Mouse (Mus musculus) intestine, embryonic 16.5 days (tissue): ENCODE measurements around the gene Prlr. TPM values are rescaled to one million over a fixed set of nuclear protein-coding genes. Genes with fewer than 3 reads are reported as not detected.

Source experiments
- ATAC-seq: fragments of 200-750 bp; cut with Nextera tagmentation; 2 replicates; pipeline ENCODE4 v1.8.0; 2017; ENCODE audit warnings: moderate TSS enrichment, moderate library complexity
- H3K27ac ChIP-seq: fragments of 300-500 bp; sonication (generic); 2 replicates; pipeline ENCODE4 v1.5.1; 2014; ENCODE audit warnings: mild to moderate bottlenecking, low read length
- H3K27me3 ChIP-seq: fragments of 300-500 bp; sonication (generic); replicated peaks from 2 replicates; pipeline ENCODE4 v1.6.1; 2014; ENCODE audit warnings: low read length, control low read depth, mixed read lengths; ENCODE audit not compliant: control insufficient read depth, insufficient read depth
- H3K36me3 ChIP-seq: fragments of 300-500 bp; sonication (generic); 2 replicates; pipeline ENCODE4 v1.6.1; 2014; ENCODE audit warnings: low read length, control low read depth; ENCODE audit not compliant: control insufficient read depth, insufficient read depth
- H3K4me1 ChIP-seq: fragments of 300-500 bp; sonication (generic); 2 replicates; pipeline ENCODE4 v1.6.1; 2014; ENCODE audit warnings: low read length, control low read depth, mixed read lengths; ENCODE audit not compliant: control insufficient read depth, insufficient read depth
- H3K4me2 ChIP-seq: fragments of 300-500 bp; sonication (generic); 2 replicates; pipeline ENCODE4 v1.6.1; 2014; ENCODE audit warnings: low read depth, low read length, control low read depth
- H3K4me3 ChIP-seq: fragments of 300-500 bp; sonication (generic); 2 replicates; pipeline ENCODE4 v1.5.1; 2014; ENCODE audit warnings: mild to moderate bottlenecking, low read length
- H3K9ac ChIP-seq: fragments of 300-500 bp; sonication (generic); 2 replicates; pipeline ENCODE4 v1.6.1; 2014; ENCODE audit warnings: low read depth, low read length
- H3K9me3 ChIP-seq: fragments of 300-500 bp; sonication (generic); 2 replicates; pipeline ENCODE4 v1.6.1; 2016; ENCODE audit warnings: low read length, control low read depth; ENCODE audit not compliant: control insufficient read depth
- WGBS: fragments of 180-500 bp; shearing (Covaris S2); extraction: QIAGEN DNeasy Blood & Tissue Kit; methylation state at CpG from one replicate; pipeline ENCODE4 v1.1.7; 2014; 5-methylcytosine and 5-hydroxymethylcytosine counted together
- polyA plus RNA-seq: library from polyadenylated mRNA; unstranded; fragments of >200 nt; fragmentation: Nextera tagmentation; extraction: Ambion mirVana; gene quantifications from 2 replicates; pipeline ENCODE4 v1.2.1, GENCODE M21; 2015

Prlr gene
- polyA plus RNA-seq, 1 experiment from 2014 or later: 45.7 TPM

DNA sequence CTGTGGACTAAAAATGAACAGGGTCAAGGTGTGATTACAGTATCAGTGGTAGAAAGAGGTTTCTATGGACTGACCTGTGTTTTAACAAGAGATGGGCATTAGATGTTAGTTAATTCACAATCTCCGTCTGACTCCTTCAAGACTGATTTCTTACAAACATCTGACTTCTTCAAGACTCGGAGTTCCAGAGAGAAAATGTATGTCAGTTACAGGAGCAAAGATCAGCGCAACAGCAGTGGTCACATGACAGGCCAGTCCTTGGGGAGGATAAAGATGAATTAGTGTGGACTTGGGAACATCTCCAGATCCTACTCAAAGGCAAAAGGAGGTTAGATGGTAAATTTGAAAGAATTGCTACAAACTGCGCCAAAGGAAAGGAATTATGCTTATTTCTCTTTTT lies 39.2 kb downstream of the Prlr start:
- H3K9ac ChIP-seq: no peak overlapping the region
- peak; percentile 80 for ATAC-seq
- H3K4me1 ChIP-seq: peaks cover 10% of the 10 kb centered on the region
- H3K4me2 ChIP-seq: 0 out of 2 replicates have a peak overlapping the region, but pooled peaks have one; percentile 20
- H3K27me3 ChIP-seq: no peaks in the 10 kb centered on the region
- no peaks in the 10 kb centered on the region for H3K9me3 ChIP-seq
- no peaks in the 10 kb centered on the region for H3K36me3 ChIP-seq
- H3K27ac ChIP-seq: peak overlapping the region; percentile 82
- 60% methylated on average over 4 of the region's 4 CpGs for WGBS
- peak overlapping the region; percentile 43 for H3K4me3 ChIP-seq

DNA sequence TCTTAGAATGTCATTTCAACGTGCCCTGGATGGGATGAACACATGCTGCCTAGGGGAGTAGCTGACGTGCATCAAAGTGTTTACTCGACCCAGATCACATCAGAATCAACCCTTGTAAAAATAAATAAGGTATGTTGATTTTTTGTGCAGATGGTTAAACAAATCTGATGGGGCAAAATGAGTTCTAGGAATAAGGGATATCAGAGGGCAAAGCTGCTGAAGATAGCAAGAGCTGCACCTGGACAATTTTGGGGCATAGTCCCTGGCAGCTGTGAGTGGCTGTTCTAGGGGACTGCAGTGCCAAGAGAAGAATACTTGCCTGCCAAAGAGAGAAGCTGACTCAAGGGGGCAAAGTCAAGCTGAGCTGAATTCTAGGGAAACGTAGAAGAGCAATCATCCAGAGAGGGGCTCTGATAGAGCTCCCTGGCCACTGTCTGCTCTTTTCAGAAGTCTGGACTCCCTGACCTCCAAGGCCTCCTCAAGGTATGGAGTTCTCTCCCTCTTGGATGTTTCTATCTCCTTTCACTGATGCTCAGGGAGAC lies 46.6 kb downstream of the Prlr start:
- Histone ChIP-seq H3K9ac (no peak overlapping the region), H3K4me2 (no peak overlapping the region), H3K4me1 (0 out of 2 replicates have a peak, but pooled peaks cover 7% of the 10 kb centered on the region), H3K4me3 (no peak overlapping the region), H3K27me3 (no peaks in the 10 kb centered on the region), H3K27ac (no peak overlapping the region), H3K36me3 (no peaks in the 10 kb centered on the region), H3K9me3 (no peaks in the 10 kb centered on the region)
- no peak for ATAC-seq
- 75% methylated on average over 4 of the region's 4 CpGs for WGBS

DNA sequence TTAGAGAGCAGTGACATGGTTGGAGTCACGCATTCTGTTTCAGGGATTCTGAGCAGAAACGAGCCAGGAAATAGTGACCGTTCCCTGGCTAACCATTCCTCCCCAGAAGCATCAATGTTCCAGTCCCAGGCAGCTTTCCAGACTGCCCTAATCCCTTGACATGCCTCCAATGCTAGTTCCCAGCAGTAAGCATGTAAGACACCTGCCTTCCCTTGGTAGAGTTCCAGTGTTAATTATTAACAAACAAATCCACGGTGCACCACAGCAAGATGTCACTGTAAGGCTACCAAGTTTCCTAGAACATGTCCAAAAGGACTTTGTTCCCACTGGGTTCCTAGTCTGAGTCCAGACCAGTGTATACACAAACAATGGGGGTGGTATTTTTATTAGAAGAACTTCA lies 48.7 kb downstream of the Prlr start:
- peak; percentile 97 for ATAC-seq
- no peaks in the 10 kb centered on the region for H3K9me3 ChIP-seq
- 0 out of 2 replicates have a peak, but pooled peaks cover 7% of the 10 kb centered on the region for H3K4me1 ChIP-seq
- H3K27ac ChIP-seq: no peak overlapping the region
- no peaks in the 10 kb centered on the region for H3K27me3 ChIP-seq
- no peak overlapping the region for H3K4me2 ChIP-seq
- WGBS: 71% methylated on average over 4 of the region's 4 CpGs
- no peak overlapping the region for H3K4me3 ChIP-seq
- no peak overlapping the region for H3K9ac ChIP-seq
- no peaks in the 10 kb centered on the region for H3K36me3 ChIP-seq

DNA sequence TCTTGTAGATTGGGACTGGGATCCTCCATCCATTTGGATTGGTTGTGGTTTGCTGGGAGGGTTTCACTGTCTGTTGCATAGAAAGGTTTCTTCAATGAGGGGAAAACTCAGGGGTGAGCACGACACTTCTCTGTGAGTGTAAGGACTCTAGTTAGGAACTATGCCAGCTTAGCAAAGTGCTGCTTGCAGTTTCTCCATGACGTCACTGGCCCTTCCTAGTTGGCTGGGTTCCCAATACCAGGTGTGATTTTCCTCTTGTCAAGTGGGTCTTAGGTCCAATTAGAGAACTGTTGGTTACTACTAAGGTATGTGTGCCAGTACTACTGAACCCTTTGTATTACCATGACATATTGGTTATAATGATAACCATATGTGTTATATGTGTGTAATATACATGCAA lies 51.6 kb downstream of the Prlr start:
- H3K36me3 ChIP-seq: no peaks in the 10 kb centered on the region
- H3K9ac ChIP-seq: no peak overlapping the region
- H3K4me2 ChIP-seq: no peak overlapping the region
- no peak for ATAC-seq
- WGBS: 89% methylated on average over 2 of the region's 2 CpGs
- H3K27ac ChIP-seq: no peak overlapping the region
- H3K27me3 ChIP-seq: no peaks in the 10 kb centered on the region
- 0 out of 2 replicates have a peak, but pooled peaks cover 7% of the 10 kb centered on the region for H3K4me1 ChIP-seq
- no peaks in the 10 kb centered on the region for H3K9me3 ChIP-seq
- no peak overlapping the region for H3K4me3 ChIP-seq

DNA sequence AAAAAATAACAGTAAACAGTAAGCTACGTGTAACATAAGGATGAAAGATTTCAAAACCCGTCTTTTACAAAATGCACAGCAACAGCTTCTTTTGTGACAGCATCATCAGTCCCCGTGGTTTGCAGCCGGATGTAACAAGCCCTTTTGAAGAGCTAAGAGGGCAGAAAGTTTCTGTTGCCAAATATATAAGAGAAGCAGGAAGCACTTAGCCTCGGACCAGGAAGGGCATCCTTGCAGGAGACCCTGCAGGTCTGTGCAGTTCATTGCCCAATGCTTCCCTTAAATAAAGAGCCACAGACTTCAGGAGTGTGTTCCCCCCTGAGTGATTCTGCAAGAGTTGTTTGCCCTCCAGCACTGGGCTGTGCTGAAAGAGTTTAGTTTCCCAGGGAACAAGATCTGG lies 58.9 kb downstream of the Prlr start:
- no peak for ATAC-seq
- H3K9ac ChIP-seq: no peak overlapping the region
- H3K27me3 ChIP-seq: no peaks in the 10 kb centered on the region
- no peaks in the 10 kb centered on the region for H3K4me1 ChIP-seq
- H3K36me3 ChIP-seq: no peaks in the 10 kb centered on the region
- H3K4me3 ChIP-seq: no peak overlapping the region
- no peaks in the 10 kb centered on the region for H3K9me3 ChIP-seq
- no peak overlapping the region for H3K4me2 ChIP-seq
- 78% methylated on average over 5 of the region's 5 CpGs for WGBS
- no peak overlapping the region for H3K27ac ChIP-seq

DNA sequence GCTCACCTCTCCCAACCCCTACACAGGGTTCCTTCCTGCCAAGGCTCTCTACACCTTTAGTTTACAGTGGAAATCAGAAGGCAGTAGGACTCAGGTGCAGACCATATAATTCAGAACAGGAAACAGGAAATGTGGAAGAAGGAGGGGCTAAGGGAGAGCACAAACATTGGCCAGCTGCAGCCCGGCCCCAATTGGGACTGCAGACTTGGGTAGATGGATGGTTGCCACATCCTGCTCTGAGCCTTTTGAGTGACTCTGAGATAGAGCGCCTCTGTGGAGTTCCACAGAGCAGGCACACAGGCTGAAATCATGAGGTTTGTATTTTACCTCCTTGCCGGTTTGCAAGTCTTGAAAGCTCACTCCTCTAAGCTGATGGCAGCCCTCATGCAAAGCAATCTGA lies 59.8 kb downstream of the Prlr start:
- 76% methylated on average over 3 of the region's 3 CpGs for WGBS
- H3K36me3 ChIP-seq: no peaks in the 10 kb centered on the region
- no peaks in the 10 kb centered on the region for H3K27me3 ChIP-seq
- no peaks in the 10 kb centered on the region for H3K9me3 ChIP-seq
- no peak overlapping the region for H3K4me2 ChIP-seq
- ATAC-seq: 0 out of 2 replicates have a peak, but pooled peaks have one; percentile 13
- H3K9ac ChIP-seq: no peak overlapping the region
- no peak overlapping the region for H3K4me3 ChIP-seq
- H3K4me1 ChIP-seq: no peaks in the 10 kb centered on the region
- H3K27ac ChIP-seq: no peak overlapping the region

DNA sequence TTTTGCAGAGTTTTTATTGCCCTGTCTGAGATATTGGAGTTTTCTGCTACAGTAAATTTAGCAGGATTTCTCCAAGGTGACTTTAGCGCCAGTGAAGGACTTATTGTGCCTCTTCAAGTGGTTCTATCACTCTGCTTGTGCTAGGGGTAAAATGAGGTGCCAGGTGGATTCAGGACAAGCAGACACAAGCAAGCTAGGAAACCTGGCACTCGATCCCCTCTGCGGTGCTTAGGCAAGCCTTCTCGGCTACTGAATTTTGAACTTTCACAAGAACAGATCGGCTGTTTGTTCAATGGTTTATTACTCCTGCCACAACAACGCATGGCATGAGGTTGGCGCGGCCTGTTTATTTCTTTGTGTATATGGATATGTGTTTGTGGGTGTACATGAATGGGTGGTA lies 61.4 kb downstream of the Prlr start:
- Histone ChIP-seq H3K4me1 (no peaks in the 10 kb centered on the region), H3K4me2 (no peak overlapping the region), H3K9ac (no peak overlapping the region), H3K36me3 (no peaks in the 10 kb centered on the region), H3K27ac (no peak overlapping the region), H3K27me3 (no peaks in the 10 kb centered on the region), H3K9me3 (no peaks in the 10 kb centered on the region), H3K4me3 (no peak overlapping the region)
- WGBS: 93% methylated on average over 8 of the region's 8 CpGs
- no peak for ATAC-seq

DNA sequence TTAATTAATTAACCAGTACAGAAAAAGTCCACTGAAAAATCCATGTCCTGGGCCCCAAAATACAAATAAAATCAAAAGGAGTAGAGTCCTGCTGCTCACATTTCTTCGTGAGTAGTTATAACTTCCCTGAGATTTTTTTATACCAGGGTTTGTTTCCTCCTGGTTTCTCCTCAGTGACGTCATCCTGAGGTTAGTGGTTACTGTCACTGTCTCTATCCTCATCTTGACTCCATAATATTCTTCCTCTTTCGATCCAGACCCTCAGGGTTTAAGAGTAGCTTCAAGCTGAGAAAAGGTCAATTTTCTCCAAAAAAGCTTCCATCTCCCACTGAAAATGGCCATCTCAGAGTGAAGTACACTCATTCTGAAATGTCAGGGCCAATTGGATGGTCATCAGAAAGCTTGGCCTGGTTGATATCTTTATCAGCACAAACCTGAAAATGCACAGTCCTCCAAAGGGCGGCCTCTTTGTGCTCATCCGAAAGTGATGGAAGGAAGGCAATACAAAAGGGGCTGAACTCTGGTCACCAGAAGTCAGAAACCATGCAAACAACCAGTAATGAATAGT lies 63.3 kb downstream of the Prlr start:
- H3K36me3 ChIP-seq: no peaks in the 10 kb centered on the region
- no peak overlapping the region for H3K4me3 ChIP-seq
- H3K9me3 ChIP-seq: no peaks in the 10 kb centered on the region
- H3K27ac ChIP-seq: no peak overlapping the region
- H3K4me1 ChIP-seq: no peaks in the 10 kb centered on the region
- H3K9ac ChIP-seq: no peak overlapping the region
- WGBS: 87% methylated on average over 5 of the region's 5 CpGs
- no peak for ATAC-seq
- no peaks in the 10 kb centered on the region for H3K27me3 ChIP-seq
- H3K4me2 ChIP-seq: no peak overlapping the region

DNA sequence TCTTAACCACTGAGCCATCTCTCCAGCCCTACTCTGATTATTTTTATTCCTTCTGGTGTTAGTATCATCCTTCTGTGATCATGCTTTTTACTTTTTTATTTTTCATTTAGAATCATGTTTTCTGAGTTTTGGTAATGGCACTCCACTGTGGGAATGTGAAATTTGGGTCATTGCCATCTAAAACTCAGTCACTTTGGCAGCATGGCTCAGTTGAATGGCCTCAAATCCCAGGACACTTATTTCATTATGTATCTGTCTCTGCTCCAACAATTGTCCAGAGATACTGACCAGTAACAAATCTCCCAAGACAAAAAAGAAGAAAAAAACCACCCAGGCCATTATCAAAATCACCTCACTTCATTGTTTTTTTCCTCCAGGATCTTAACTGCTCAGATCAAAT lies 65.2 kb downstream of the Prlr start:
- ATAC-seq: no peak

DNA sequence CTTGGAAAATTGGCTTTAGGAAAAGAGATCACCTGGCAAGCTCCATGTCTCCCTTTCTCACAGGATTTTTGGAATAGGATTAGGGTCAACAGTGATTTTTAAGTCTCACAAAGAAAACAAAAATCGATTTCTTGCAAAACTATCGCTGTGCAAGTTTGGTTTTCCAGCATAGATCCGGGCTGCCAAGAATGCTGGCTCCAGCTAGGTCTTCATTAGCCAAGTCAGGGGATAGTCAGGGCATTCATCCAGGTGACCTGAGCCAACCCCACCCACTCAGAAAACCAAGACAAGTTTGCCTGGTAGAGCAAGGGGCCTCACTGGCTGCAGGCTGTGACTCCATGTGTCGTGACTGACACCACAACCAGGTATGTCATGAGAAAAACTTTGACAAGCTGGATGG lies 72.2 kb downstream of the Prlr start:
- Histone ChIP-seq H3K4me3 (no peak overlapping the region), H3K4me2 (no peak overlapping the region), H3K27me3 (no peaks in the 10 kb centered on the region), H3K4me1 (no peaks in the 10 kb centered on the region), H3K9me3 (no peaks in the 10 kb centered on the region), H3K9ac (no peak overlapping the region), H3K27ac (no peak overlapping the region), H3K36me3 (no peaks in the 10 kb centered on the region)
- 92% methylated on average over 4 of the region's 4 CpGs for WGBS
- no peak for ATAC-seq

More for the DNA sequence above, 65.2 kb downstream of the Prlr start:
- Histone ChIP-seq H3K4me1 (no peaks in the 10 kb centered on the region), H3K36me3 (no peaks in the 10 kb centered on the region), H3K4me3 (no peak overlapping the region), H3K27ac (no peak overlapping the region), H3K27me3 (no peaks in the 10 kb centered on the region), H3K9ac (no peak overlapping the region), H3K9me3 (no peaks in the 10 kb centered on the region), H3K4me2 (no peak overlapping the region)
